Mouse (Mus musculus) adrenal gland, postnatal 25 days (tissue): ENCODE measurements around the gene Psat1. TPM values are rescaled to one million over a fixed set of nuclear protein-coding genes. Genes with fewer than 3 reads are reported as not detected.

Experiments used
- DNase-seq: peaks from one replicate; pipeline ENCODE4 v3.0.0; 2021; ENCODE audit warnings: mixed read lengths
- long read RNA-seq: library from polyadenylated mRNA; stranded (forward); transcript quantifications from one replicate; pipeline ENCODE4 v2.0.0, GENCODE M21; 2021
- total RNA-seq: library from RNA; stranded (reverse); gene quantifications from 2 replicates; pipeline ENCODE4 v1.2.3, GENCODE M21; 2021

Psat1 gene
- 64.9 and 81.4 TPM in 2 replicates for total RNA-seq
- long read RNA-seq, transcript Psat1-201 (9 exons, 2,617 nt), result major isoform, 104 of 116 reads
- long read RNA-seq, partial matches to known transcripts, result 8 of 116 reads
- long read RNA-seq, other reads (novel, unspliced or antisense), result 1 of 116 reads

- no peak for DNase-seq
These were observed at the start of gene Psat1 for GRCm38 (mm10) chr19:15947237-15947636. Gene Psat1, minus strand, starts transcription at chr19:15947337.

- no peak for DNase-seq
These were observed 43.0 kb upstream of the Psat1 start for GRCm38 (mm10) chr19:15990102-15990501.

GRCm38 (mm10) chr19:15985172-15985713 lies 38.1 kb upstream of the Psat1 start:
- DNase-seq, result no peak

GRCm38 (mm10) chr19:15984449-15985171 lies 37.5 kb upstream of the Psat1 start, which contains the start of gene Cep78:
Gene Cep78, minus strand, starts transcription at chr19:15984989.
- peak; percentile 92 for DNase-seq

GRCm38 (mm10) chr19:15983739-15984344 lies 36.7 kb upstream of the Psat1 start:
- DNase-seq, result no peak

GRCm38 (mm10) chr19:15982926-15983738 lies 36.0 kb upstream of the Psat1 start:
- DNase-seq, result no peak

GRCm38 (mm10) chr19:15981861-15982260 lies 34.7 kb upstream of the Psat1 start:
- DNase-seq, result peak; percentile 33

- no peak for DNase-seq
These were observed 26.2 kb upstream of the Psat1 start for GRCm38 (mm10) chr19:15973365-15973764.

- DNase-seq, result no peak
These were observed 17.9 kb upstream of the Psat1 start for GRCm38 (mm10) chr19:15965082-15965481.

- no peak for DNase-seq
These were observed 17.4 kb upstream of the Psat1 start for GRCm38 (mm10) chr19:15964533-15964932.

- peak; percentile 36 for DNase-seq
These were observed 16.0 kb upstream of the Psat1 start for GRCm38 (mm10) chr19:15963011-15963695.

- DNase-seq, result no peak
These were observed 15.2 kb upstream of the Psat1 start for GRCm38 (mm10) chr19:15962313-15962712.

GRCm38 (mm10) chr19:15950225-15950624 lies 3.1 kb upstream of the Psat1 start:
- no peak for DNase-seq

GRCm38 (mm10) chr19:15948867-15949266 lies 1.7 kb upstream of the Psat1 start:
- DNase-seq, result no peak

- no peak for DNase-seq
These were observed 1.3 kb upstream of the Psat1 start for GRCm38 (mm10) chr19:15948426-15948825.

- peak; percentile 50 for DNase-seq
These were observed 474 bp downstream of the Psat1 start for GRCm38 (mm10) chr19:15946663-15947062.

GRCm38 (mm10) chr19:15943117-15943423 lies 4.1 kb downstream of the Psat1 start:
- DNase-seq, result no peak

GRCm38 (mm10) chr19:15942421-15943116 lies 4.6 kb downstream of the Psat1 start:
- no peak for DNase-seq

- peak; percentile 35 for DNase-seq
These were observed 5.7 kb downstream of the Psat1 start for GRCm38 (mm10) chr19:15941399-15941798.

GRCm38 (mm10) chr19:15925719-15926045 lies 21.5 kb downstream of the Psat1 start:
- peak; percentile 87 for DNase-seq
